Mouse (Mus musculus) adrenal gland, postnatal 25 days (tissue): ENCODE measurements around the gene Upp1. TPM values are rescaled to one million over a fixed set of nuclear protein-coding genes. Genes with fewer than 3 reads are reported as not detected.

Experiments
- DNase-seq: peaks from one replicate; pipeline ENCODE4 v3.0.0; 2021; ENCODE audit warnings: mixed read lengths
- total RNA-seq: library from RNA; stranded (reverse); gene quantifications from 2 replicates; pipeline ENCODE4 v1.2.3, GENCODE M21; 2021

Gene Upp1
- total RNA-seq, 1 experiment from 2014 or later, result 7.9 TPM

DNA sequence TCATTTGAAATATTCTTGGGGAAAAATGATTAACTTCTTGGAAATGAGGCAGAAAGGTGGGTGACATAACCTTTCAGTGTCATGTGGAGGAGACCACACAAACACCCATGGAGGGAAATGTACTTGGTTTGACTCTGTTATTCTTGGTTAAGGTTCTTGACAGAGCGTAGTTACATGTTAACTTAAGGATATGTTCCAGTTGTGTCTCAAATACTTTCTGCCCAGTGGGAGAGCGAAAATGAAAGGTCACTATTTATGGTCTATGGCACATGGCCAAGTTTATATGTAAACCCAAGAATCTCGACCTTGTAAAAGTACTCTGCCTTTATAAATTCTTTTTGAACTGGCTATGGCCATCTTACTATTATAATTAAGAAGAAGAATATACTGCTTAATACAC lies 42.0 kb downstream of the Upp1 start:
- no peak for DNase-seq

DNA sequence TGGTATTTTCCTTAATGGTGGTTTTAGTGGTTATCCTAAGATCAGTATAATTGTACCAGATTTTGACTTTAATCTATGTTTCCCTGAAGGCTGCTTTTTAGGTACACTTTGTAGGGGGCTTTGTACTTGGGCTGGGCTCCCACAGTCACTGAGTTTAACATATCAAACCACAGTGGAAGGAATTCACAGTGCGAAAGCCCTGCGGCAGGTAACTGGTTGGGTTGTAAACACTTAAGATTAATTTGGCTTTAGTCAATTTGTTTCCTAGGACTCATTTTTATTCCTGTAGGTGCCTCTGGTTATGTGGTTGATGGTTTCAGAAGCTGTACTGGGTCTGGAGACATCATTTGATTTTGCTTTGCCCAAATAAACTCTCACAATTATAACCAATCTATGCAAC lies 49.4 kb downstream of the Upp1 start:
- no peak for DNase-seq

DNA sequence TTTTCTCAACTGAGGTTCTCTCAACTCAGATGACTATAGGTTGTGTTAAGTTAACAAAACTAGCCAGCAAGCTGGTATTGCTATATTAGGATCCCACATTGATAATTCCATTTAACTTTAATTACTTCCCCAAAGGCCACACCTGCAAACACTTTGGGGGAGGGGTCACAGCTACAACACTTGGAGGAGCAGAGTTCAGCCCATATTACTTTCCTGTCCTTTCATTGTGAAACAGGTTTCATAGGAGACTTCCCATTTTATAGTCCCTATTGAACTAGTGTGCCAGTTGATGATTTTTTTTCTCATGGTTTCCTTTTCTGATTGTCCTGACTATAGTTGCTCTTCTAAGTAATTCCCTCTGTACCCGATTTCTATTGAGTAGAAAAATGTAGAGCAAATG lies 63.6 kb downstream of the Upp1 start:
- no peak for DNase-seq

Other genes with a start within 250 kb of the Upp1 start
- gene Pkd1l1, start 144.8 kb upstream of the Upp1 start, total RNA-seq, result 0.06 TPM in 1 of 2 replicates, not detected in the other
- 10.9 and 13.6 TPM in 2 replicates for gene Hus1, start 106.9 kb upstream of the Upp1 start, total RNA-seq
- gene Gm11992, start 69.5 kb upstream of the Upp1 start, total RNA-seq, result 0.18 TPM in 1 of 2 replicates, not detected in the other
- gene Sun3, start 69.1 kb upstream of the Upp1 start, total RNA-seq, result not detected in 2 replicates
- 0.27 TPM in 1 of 2 replicates, not detected in the other for gene Abca13, start 73.8 kb downstream of the Upp1 start, total RNA-seq